Mouse (Mus musculus): Measurements from ENCODE around the gene Apoc2. TPM values are rescaled to one million over a fixed set of nuclear protein-coding genes. Genes with fewer than 3 reads are reported as not detected.

Apoc2 gene
- total RNA-seq (2017), result not detected in 2 replicates

DNA sequence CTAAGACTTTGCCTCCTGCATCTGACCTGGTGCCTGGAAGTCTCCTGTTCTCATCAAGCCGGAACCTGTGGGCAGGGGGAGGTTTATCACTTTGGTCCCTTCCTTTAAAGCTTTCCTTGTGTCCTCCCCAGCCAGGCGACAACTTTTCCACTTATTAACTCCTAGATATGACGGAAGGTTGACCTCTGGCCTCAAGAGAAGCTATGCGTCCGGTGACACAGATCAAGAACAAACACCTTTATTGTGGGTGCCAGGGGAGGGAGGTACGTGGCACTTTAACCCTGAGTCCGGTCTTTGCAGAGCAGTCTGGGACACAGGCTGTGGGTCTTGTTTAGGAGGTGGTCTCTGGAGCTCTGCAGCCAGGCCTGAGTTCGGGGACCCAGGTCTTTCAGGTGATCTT is at the start of gene Apoc2:
Apoc2 (minus strand) TSS at position 70 of the 400 bp plus-strand sequence.
- no peak for ATAC-seq (replicated peaks; ENCODE audit: low read depth, poor library complexity, severe bottlenecking)

DNA sequence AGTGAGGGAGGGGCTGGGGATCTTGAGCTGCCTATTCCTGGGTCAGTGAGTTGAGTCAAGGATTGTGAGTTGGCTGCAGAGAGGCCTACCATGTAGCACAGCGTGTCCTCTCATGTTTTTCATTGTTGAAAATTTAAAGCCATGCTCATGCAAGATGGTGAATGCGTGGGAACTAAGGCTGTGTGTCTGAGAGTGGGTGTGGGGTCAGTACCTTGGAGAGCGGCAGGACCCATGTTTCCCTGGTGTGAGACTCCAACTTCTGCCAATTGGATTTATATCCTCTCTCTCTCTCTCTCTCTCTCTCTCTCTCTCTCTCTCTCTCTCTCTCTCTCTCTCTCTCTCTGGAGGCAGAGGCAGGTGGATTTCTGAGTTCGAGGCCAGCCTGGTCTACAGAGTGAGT is 48.8 kb upstream of the Apoc2 start:
- no peak; the same call in 1 of the 2 replicates for ATAC-seq (replicated peaks; ENCODE audit: low read depth, poor library complexity, severe bottlenecking)

DNA sequence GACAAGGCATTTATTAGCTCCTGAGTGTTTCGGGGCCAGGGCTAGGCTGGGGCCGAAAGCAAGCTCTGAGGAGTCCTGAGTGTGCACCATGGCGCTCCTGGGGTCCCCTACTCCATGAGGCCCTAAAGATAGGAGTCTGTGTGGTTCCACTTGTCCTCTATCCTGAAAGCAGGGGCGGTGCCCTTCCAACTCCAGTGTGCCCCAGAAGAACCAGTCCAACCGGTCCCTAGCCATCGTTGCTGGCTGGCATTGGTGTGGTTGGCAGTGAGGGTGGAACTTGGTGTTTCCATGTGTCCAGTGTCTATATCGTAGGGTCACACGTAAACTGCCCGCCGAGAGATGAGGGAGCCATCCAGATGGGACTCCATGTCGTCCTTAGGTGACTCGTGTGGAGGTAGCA is 46.4 kb upstream of the Apoc2 start:
- ATAC-seq (replicated peaks; ENCODE audit: low read depth, poor library complexity, severe bottlenecking), result no peak

DNA sequence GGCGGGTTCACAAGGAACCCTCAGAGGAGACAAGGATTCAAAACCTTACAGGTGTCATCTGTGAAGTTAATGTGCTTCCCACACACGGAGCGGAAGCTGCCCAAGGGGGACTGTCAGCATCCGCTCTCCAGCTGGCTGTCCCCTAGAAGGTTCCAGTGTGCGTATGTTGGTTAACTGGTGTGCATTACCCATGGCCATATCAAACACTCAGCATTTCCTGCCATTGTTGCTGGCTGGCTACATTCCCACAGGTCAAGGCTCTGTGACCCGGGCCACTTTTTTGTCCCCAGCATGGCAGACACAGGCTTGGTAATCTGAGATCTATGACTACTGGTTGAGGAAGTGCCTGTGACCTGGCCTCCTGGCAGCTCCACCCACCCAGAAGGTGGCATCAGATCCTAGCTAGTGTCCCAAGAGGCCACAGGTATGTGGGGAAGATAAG is 45.0 kb upstream of the Apoc2 start:
- 0 out of 2 replicates have a peak, but pooled peaks have one; percentile 11 for ATAC-seq (replicated peaks; ENCODE audit: low read depth, poor library complexity, severe bottlenecking)

DNA sequence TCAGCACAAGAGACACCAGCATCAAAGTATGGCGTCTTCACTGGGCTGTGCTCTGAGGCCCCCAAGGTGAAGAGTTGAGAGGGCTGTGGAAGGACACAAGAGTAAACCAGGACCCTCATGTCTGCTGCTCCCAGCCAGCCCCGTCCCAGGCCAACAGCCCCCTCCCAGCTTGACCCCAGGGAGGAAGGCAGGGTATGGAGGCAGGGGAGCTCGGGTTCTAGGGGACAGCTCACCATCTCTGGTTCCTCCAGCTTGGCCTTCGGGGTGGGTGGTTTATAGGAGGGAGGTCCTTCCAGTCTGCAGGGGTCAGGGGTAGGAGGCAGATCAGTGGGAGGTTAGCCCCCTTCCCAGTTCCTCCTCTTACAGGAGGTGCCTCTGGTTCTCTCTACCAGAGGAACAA is 41.5 kb upstream of the Apoc2 start:
- ATAC-seq (replicated peaks; ENCODE audit: low read depth, poor library complexity, severe bottlenecking), result no peak

DNA sequence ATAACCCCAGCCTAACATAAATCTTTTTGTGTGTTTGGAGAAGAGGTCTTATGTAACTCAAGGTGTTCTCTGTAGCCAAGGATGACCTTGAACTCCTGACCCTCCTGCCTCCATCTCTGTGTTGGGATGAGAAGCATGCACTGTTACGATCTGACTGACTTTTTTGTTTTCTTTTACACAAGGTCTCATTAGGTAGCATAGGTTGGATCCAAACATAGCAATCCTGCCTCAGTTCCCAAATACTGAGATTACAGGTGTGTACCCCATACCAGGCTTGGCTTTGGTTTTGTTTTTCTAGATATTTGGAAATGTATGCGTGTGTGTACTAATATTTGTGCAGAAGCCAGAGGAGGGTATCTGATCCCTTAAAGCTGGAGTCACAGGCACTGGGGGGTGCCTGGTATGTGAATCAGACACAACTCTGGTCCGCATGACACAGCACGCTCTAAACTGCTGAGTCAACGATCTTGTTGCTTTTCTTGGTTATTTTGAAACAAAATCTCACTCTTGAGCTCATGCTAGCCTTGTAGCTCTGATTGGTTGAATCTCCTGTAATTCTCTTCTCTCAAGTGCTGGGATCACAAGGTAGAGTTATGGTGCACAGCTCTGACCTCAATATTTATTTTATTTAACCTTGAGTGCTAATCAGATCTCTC is 40.7 kb upstream of the Apoc2 start:
- no peak for ATAC-seq (replicated peaks; ENCODE audit: low read depth, poor library complexity, severe bottlenecking)

DNA sequence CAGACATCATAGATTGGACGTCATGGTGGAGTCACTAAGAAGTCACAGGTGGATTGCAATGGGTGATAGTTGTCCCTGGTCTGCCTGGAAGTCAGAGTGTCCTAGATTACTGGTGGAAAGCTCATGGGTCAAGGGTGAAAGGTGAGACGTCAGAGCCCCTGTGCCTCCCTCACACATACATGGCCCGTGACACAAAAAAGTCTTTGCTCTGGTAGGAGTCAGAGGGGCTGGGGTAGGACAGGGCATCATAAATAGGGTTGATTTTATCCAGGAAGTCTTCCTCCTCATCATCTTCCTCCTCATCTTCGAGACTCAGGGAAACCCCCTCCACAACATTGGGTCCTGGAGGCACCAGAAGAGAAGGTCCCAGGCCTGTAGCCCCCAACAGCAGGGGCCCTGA is 39.6 kb upstream of the Apoc2 start:
- ATAC-seq (replicated peaks; ENCODE audit: low read depth, poor library complexity, severe bottlenecking), result no peak

DNA sequence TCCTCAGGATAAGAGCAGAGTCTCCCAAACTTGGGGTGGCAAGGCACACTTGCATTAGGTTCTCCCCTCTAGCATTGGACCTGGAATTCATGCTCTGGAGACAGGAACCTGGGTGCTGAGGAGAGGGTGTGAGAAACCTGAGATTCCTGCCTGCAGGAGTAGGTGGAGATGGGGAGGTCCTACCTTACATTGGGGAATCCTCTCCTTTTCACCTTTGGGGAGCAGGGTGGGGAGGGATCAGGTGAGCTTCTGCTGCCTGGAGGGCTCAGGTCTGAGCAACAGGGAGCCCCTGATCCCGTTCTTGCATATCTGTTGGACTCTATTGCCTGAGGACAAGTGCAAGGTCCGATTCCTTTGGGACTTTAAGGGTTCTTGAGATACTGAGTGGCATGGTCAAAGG is 39.1 kb upstream of the Apoc2 start:
- no peak for ATAC-seq (replicated peaks; ENCODE audit: low read depth, poor library complexity, severe bottlenecking)

DNA sequence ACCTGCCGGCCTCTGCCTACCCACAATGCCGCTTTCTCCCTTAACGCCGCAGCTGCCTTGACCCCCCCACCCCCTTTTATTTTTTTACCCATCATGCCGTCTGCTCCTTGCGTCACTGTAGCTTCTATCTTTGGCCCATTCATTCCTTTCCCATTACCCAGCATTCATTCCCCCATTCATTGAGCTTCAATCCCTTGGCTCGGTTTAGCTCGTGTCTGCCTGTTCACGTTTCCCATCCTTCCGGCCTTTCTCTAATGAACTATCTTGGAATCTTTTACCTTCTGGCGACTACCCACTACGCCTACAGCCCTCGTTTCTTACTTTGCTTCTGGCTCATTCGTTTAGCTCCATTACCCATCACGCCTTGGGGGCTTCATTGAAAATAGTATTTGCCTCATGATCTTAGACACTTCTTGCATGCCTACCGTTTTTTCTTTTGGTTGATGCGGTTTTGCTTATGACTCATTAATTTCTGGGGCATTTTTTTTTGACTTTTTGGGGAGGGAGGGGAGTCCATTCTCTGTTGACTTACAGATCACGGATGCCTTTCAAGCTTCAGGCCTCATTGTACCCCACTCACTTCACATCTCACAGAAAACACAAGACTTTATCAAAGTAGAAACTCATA is 38.4 kb upstream of the Apoc2 start:
- no peak for ATAC-seq (replicated peaks; ENCODE audit: low read depth, poor library complexity, severe bottlenecking)

DNA sequence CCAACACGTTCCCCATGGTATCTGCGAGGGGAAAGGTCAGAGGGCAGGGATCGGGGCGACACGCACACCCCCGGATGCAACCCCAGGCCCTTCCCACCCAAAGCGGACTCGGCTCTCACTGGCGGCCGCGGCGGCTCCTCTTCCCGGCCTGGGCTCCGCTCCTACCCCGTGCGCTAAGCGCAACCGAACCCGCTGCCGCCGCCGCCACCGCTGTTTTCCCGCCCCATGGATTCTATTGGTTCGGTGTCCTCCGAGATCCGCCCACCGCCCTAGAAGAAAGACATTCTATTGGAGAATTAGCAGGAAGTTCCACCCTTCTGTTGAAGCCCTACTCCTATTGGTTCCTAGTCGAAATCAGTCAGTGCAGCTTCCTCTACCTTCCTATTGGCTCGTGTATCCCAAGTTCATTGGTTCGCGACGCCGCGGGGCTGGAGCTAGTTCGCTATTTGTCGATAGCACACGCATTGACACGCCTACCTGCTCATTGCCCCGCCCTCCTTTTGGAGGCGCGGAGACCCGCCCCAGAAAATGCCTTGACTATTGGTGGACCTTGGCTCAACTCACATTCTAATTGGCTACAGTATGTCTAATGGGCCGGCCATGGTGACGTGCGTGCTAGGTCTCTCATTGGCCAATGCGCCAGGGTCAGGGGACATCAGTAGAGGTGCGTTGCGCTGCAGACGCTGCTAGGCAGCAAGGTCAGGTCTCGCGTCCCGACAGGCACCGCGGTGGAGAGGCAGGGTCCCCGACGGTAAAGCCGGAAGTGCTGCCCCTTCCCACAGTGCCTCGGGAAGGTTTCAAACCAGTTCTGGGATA is 37.7 kb upstream of the Apoc2 start, which contains the start of gene Tomm40:
Tomm40 (minus strand) TSS at position 200 of the 816 bp plus-strand sequence.
- ATAC-seq (replicated peaks; ENCODE audit: low read depth, poor library complexity, severe bottlenecking), result peak; percentile 89

DNA sequence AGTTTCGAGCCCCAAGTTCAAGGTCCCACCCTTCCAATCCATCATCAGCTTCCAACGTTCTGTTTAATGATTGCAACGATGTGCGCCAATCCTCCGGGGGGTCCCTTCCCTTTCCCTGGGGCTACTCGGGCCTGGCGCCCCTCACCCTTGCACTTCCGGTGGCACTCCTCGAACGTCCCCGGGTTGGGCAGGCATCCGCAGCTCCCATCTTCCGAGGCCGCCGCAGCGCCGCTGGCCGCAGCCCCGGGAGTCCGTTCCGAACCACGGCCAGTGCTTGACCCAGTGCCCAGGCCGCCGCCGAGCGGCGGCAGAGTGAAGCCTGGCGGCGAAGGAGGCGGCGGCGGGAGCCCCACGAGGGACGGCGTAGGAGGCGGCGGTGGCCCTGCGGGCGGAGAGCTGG is 37.1 kb upstream of the Apoc2 start:
- no peak for ATAC-seq (replicated peaks; ENCODE audit: low read depth, poor library complexity, severe bottlenecking)

DNA sequence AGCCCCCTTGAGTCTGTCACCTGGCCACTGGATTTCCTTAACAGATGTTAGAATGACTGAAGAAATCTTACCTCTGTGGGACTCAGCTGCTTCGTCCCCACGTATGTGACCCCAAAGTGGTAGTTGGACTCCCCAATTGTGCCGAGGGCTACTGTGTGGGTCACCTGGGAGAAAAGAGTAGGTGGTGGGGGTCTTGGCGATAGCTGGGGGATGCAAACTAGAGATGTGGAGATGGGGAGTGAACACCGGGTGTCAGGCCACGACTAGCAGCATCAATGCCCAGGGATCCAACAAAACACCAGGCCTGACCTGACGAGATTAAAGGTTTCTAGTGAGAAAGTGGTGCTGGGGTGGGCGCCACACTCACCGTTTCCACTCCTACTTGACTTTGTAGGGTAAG is 35.9 kb upstream of the Apoc2 start:
- no peak for ATAC-seq (replicated peaks; ENCODE audit: low read depth, poor library complexity, severe bottlenecking)

DNA sequence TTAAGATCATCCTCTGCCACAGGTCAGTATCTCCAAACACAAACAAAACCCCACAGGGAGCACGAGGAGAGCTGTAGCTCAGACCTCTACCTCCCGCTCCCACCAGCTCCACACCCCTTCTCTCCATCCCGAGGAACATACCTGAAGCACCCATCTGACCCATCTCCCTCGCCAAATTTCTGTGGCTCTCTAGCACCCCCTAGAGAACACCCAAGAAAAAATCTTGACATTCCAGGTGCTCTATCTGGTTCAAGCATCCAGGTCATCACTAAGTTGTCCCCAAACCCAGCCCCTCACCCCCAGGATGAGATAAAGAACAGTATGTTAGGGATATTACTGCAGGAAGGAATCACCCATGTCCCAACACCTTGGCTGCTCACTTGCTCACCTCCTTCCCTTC is 35.5 kb upstream of the Apoc2 start:
- no peak for ATAC-seq (replicated peaks; ENCODE audit: low read depth, poor library complexity, severe bottlenecking)

DNA sequence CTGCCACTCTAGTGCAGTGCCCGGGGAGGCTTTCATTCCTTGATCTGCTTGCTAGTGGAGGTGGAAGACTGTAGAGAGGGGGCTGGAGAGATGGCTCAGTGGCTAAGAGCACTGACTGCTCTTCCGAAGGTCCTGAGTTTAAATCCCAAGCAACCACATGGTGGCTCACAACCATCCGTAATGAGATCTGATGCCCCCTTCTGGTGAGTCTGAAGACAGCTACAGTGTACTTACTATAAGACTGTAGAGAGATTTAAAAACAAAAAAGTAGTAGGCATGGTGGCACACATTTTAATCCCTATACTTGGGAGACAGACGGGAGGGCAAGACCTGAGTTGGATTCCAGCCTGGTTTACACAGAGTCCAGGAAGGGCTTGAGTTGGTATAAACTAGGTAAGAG is 34.7 kb upstream of the Apoc2 start:
- ATAC-seq (replicated peaks; ENCODE audit: low read depth, poor library complexity, severe bottlenecking), result no peak

DNA sequence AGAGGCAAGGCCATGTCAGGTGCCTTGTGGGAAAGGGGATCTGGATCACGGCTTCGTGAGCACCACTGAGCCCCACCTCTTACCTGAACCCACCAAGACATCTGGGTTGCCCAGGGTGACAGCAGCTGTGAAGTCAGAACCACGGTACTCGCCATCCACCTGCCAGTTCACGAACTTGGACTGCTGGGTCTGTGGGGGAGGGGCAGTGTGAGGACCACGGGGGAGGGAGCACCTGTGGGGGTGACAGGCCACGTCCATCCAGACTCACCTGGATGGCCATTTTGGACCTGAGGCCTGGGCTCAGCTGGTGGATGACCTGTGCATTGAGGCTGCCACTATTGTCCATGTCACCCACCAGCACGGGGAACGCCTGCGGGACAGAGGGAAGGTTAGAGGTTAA is 32.9 kb upstream of the Apoc2 start:
- no peak for ATAC-seq (replicated peaks; ENCODE audit: low read depth, poor library complexity, severe bottlenecking)

DNA sequence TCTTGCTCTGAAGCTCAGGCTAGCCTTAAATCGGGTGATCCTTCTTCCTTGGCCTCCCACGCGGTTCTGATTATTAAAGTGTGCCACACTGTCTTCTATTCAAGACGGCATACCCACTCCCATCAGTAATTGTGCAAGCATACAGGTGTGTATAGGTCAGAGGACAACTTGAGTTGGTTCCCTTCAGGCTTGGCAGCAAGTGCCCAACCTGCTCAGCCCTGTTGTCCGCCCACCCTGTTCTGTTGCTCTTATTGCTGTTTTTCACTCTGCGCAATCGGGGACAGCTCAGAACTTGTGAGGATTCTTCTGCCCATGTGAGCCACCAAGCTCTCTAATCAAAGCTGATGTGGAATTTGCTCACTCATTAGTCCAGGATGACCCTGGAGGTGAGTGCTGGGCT is 27.5 kb upstream of the Apoc2 start:
- no peak for ATAC-seq (replicated peaks; ENCODE audit: low read depth, poor library complexity, severe bottlenecking)

DNA sequence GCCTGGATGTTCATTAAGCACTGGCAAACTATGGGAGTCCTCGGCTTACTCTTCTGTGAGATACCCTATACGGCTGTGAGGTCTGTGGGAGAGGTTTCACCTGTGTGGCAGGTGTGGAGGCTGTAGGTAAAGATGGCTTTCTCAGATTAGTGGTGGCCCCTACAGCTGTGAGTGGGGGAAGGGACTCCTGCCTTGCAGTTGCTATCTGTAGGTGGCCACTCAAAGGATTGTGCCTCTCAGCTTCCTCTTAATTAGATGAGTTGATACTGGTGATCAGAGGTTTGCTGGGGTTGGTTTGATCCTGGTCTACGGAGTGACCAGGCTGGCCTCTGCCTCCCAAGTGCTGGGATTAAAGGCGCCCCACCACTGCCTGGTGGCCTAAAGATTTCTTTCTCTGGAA is 26.7 kb upstream of the Apoc2 start:
- no peak for ATAC-seq (replicated peaks; ENCODE audit: low read depth, poor library complexity, severe bottlenecking)

DNA sequence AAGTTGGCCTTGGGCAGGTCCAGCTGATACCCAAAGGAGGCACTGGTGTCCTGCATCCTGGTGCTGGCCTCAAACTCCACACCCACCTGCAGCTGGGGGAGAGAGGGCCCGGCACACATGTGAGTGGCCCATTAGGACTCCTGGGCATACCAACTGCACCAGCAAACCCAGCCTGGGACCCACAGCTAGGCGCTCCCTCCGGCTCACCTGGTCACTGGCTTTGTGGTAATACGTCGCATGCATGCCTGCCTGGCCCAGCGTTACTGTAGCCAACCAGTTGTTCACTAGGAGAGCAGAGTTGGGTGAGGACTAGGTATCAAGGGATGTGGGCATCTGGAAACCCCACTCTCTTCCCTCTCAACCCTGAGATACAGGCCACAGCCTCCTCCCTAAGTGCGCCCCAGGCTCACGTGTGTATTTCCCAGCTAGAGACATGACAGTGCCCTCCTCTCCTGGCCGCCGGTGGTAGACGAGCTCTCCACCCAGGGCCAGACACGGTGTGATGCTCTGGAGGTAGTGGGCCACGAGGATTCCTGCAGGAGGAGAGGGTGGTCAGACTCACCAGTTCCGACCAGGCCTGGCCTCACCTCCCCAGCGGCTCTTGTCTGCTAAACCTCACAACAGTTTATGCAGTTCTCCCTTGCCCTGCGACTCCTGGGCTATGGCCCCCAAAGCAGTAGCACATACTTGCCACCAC is 25.3 kb upstream of the Apoc2 start:
- no peak for ATAC-seq (replicated peaks; ENCODE audit: low read depth, poor library complexity, severe bottlenecking)

DNA sequence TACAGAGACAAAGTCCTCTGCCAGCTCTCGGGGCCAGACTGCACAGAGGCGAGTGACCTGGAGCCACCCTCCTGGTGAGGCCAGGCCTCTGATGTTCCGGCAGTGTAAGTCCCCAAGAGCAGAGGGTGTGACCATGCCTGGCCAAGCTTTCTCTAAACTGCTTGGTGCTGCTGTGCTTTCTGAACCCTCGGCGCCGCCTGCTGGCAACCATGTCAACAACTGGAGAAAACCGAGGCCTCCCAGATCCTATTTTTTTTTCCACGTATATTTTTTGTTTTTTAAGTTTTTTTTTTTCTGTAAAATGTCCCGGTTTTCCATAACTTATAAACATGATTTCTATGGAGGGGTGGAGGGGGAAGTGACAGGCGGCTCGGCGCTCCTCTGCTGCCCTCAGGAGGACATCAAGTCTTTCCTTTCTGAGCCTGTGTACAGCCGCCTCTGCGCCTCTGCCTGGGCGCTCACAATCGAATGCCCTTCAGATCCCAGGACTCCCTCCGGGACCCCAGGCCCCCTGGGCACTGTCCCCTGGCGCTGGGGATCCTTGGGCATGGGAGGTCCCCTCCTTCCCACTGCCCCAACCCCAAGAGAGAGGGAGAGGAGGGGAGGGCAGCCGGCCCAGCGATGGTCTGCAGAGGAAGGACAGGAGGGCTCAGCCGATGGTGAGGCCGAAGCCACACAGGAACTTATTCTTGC is 23.5 kb upstream of the Apoc2 start:
- ATAC-seq (replicated peaks; ENCODE audit: low read depth, poor library complexity, severe bottlenecking), result peak; percentile 50
